Mouse (Mus musculus) retina, postnatal 1 day (tissue): ENCODE measurements around the gene Gm20594.

Source experiments
- DNase-seq: peaks from one replicate; pipeline ENCODE4 v3.0.0-alpha.2; 2012

Gene Gm20594

DNA sequence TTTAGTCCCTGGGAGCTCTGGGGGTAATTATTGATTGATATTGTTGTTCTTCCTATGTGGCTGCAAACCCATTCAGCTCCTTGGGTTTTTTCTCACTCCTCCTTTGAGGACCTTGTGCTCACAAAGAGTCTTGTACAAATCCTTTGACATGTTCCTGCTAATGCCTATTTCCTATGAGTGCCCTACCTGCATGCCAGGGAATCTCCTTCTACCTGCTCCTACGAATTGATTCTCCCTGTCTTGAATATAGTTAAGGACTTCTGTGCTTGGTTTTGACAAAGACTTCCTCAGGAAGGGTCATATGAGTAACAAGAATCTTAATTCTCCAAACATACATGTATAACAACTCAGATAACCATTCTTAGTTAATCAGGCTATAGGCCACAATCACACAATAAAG, at the start of gene Gm20594:
TSS of gene Gm20594 (plus strand) at position 301 of the 400 bp plus-strand sequence.
- no peak for DNase-seq

DNA sequence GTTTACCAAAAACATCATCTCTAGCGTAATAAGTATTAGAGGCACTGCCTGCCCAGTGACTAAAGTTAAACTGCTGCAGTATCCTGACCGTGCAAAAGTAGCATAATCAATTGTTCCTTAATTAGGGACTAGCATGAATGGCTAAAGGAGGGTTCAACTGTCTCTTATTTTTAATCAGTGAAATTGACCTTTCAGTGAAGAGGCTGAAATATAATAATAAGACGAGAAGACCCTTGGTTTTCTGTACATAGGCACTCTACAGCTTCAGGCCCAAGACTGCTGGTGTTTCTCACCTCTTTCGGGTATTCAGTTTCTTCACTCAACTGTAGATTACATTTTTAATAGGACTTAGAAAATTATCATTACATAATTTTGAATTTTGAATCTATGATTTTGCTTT, 398 bp downstream of the Gm20594 start:
- DNase-seq: no peak

DNA sequence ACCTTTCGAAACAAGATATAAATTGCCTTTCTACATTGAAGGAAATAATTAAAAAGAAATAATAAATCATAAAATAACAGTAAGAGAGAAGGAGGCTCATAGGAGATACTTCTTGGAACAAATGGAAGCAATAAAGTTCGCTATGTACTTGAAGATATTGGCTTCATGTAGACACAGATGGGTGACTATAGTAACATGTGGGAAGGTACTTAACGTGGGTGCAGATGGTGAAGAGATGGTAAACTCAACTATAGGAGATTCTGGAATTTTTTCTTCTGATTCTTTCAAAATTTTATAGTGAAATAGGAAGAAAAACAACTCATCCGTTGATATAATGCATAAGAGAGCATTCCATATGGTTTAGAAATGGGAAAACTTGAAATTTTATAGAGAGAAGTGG, 16.1 kb downstream of the Gm20594 start:
- no peak for DNase-seq

DNA sequence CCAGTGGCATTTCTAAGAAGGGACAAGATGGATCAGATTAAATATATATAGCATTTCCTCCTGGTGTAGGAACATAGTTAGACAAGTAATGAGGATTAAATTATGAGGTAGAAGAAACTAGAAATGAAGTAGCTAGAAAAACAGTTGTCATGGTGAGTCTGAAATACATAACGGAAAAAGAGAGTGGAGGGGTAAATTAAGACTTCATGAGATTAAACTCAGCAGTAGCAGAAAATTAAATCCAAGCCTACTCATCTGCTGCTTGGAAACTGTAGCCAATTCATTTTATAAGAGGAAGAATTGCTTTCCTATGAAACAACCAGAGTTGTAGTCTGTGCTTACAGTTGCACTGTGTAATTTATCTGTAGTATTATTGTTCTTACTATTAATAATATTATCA, 29.1 kb downstream of the Gm20594 start:
- no peak for DNase-seq
